Mouse (Mus musculus) ovary, postnatal 36 days (tissue): Measurements from ENCODE around the gene Hoxa13.
A peak's percentile ranks its signal among the peaks of the same experiment; 100 is the strongest.

ENCODE experiments used
- DNase-seq: peaks from one replicate; pipeline ENCODE4 v3.0.0; 2022; ENCODE audit warnings: low spot score, mixed read lengths

Hoxa13 gene

DNA sequence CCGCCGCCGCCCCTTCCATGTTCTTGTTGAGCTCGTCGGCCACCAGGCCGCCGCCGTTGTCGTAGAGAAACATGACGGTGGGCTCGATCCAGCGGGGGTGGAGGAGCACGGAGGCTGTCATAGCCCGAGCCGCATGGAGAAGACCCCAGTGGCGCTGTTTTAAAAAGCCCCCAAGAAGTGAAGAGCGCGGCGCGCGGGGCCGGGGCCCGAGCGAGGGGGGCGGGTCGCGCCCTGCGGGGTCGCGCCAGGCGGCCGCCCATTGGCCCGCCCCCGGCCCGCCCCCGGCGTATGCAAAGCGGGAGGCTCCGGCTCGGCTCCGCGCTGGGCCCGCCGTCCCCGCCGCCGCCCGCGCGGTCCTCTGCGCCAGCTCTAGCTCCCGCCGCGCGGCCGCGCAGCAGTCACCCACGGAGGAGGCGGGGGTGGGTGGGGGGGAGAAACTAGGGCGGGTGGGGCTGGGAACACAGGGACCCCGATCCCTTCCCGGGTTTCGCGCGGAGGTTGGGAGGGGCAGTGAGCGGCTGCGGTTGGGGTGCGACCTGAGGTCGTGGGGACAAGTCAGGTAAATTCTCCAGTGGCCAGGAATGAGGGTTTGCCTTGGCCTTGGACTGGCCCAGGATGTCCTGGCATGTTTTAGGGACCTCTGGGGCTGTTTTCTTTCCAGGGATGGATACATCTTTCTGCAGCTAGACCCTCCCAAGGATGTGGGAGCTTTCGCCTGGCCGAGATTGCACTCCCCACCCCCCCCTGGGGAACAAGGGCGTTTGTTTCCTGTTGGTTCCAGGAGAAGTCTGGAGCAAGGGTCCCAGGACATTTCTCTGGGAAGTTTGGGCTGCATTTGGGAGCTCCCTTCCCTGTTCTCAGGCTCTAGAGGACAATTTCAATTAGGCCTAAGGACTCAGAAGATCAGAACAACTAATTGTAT is at the start of gene Hoxa13:
TSS of gene Hoxa13 (minus strand) at position 227 of the 922 bp plus-strand sequence.
- no peak for DNase-seq

DNA sequence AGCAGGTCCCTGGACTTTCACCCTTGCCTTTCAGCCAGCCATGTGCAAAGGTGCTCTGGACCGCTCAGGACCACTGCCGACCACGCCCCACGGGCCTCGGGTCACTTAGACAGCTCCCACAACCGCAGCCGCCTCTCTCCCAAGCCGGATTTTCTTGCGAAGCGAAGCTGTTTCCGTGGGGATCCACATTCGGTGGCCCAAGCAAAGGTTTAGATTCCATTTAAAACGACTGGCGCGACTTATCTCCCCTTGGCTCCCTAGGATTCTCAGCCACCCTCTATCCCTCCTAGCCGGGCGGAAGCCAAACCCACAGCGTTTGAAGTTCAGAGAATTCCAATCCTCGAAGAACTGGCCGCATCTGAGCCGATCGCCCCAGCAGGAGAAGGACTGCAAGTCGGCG is 49.7 kb upstream of the Hoxa13 start:
- no peak for DNase-seq

DNA sequence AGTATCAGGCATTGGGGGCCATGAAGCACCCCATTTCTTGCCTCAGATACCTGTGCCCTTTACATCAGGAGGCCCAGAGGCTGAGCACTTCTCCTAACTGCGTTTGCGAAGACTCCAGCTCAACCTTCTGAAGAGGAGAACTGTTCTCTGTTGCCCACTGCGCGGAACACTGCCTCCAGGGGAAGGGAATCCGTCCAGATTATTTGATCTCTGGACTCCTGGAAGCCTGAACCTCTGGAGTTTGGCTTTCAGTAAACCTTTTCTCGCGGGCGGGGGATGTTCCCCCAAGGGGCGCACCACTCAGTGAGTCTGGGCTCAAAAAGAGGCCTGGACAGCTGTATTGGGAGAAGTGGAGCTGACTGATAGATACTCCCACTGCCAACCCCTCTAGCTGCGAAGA is 49.1 kb upstream of the Hoxa13 start:
- DNase-seq, result no peak

DNA sequence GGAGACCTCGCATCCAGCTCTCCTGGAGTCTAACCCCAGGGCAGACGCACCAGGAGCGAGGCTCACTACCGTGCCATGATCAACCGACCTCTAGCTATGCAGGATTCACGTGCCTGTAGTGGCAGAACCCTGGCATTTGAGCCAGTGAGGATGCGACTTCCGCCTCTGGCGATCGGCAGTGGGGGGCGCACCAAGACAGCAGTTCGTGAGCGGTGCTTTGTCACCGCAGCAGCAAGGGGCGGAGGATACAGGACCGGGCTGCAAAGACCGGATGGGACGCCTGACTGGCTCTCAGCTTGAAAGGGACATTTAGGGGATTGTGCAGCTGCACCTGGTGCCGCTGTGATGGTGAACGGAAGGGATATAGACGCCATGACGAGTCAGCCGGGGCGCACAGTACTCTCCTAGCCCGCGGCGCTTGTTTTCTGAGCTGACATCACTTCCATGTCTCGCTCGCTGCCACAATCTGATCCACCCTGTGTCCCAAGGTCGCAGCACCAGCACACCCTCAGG is 45.3 kb upstream of the Hoxa13 start:
- peak; percentile 64 for DNase-seq

DNA sequence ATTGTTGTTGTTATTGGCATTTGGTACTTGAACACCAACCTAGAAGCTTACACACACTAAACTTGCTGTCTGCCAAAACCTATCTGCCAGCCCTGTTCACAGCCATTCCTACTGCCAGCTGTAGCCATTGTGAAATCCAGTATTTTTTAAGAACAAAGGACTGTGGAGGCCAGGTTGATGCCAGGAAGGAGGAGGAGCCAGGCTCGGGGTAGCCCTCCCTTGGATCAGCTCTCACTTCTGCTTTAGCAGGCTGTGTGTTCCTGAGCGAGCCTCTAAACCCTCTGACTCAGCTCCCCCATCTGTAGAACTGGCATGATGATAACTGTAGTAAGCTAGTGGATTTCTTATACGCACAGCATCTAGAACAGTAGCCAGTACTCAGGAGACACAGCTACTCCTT is 42.7 kb upstream of the Hoxa13 start:
- DNase-seq, result no peak

DNA sequence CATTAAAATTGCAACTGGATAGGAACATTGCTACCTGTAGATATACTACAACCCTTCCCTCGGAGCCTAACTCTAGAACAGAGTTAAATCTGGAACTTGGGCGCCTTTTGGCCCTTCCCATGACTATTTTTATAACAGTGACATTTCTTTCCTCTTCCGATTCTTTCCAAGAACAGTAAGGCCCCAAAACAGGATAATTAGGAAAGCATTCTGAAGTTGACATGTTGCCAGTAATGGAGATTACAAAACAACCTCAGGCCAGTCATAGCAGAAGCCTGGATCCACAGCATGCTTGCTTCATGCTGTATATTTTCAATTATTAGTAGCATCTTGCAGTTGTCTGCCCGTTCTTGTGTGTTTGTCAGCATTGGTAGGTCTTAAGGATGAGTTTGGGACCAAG is 40.1 kb upstream of the Hoxa13 start:
- no peak for DNase-seq

DNA sequence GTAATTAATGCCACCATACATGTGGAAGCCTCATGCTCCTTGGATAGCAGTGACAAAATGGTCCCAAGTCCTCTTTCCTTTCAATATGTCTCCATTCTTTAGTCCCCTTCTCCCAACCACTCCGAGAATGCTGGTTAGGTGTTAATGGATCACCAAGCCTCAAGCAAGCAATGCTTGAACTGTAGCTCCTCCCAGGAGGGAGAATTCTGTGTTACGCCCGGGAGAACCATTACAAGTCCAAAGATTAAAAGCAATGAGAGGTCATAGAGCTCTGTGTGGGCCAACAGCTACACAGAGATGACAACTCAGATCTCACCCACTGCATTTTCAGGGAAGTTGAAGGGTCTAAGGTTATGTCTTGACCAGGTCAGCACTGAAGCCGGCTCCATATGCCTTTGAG is 37.8 kb upstream of the Hoxa13 start:
- DNase-seq, result no peak

DNA sequence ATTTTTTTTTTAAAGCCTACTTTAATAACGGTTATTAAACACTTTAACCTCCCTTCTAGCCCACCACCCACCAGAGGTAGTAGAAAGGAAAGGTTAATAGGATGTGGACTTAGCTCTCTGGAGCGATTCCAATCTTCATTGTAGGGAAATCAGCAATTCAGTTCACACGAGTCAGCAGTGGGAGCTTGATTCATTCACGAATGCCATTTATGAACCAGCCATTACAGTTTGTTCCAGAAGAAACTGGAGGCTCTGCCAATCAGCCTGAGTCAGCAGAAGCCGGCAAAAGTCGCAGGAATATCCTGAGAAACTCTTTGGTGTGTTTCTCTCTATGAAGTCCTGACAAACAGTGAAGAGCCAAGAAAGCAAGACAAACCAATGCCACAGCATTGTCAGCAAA is 33.9 kb upstream of the Hoxa13 start:
- DNase-seq, result no peak

DNA sequence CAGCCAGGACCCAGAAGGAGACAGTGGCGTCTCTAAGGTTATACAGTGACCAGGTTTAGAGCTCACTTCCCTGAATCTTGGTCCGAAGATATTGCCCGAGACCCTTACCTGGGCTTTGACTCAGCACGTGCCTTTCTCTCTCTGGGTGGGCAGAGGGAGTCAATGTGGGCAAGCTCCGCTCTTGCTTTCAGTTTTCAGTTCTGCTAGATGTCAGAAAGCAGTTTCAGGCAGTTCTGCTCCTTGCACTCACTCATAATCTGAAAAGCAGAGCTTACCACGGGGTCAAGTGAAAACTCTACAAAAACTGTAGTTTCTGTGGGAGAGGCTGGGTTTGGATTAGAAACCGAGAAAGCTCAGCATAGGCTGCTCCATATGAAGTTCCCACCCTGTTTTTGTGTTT is 31.6 kb upstream of the Hoxa13 start:
- DNase-seq, result no peak

DNA sequence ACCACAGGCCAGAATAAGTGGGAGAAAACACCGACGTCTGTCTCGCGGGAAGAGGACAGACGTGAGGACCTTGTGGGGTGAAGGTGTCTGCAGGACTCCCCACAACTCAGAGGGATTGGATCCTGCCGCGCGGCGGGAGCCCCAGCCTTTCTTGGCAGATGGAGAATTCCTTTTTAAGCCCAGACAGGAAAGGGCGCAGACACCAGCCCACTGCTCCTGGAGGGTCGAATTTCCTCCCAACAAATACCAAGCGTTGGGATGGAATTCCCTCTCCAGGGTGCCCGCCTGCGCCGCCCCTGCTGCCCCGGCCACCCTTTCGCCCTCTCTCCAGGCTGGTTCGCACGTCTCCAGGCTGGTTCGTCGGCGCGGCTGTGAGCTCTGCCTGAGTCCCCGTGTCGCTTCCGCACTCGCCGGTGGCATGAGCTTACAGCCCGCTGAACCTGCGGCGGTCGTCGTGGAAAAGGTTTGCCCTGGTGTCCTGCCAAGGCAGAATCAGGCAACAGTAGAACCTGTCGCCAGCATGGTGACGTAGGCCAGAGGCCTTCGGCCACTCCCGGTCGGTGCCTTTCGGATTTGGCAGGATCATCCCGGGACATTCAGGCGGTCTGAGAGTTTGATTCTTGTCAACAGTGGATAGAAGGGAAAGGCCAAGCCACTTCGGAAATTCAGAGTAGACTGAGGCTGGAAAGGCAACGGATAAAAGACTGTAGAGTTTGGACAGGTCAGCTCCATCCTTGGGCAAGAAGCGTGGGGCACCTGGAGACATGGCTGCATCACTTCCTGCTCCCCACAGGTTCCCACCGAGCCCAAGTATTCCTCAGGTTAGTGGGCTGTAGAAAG is 30.6 kb upstream of the Hoxa13 start:
- no peak for DNase-seq

DNA sequence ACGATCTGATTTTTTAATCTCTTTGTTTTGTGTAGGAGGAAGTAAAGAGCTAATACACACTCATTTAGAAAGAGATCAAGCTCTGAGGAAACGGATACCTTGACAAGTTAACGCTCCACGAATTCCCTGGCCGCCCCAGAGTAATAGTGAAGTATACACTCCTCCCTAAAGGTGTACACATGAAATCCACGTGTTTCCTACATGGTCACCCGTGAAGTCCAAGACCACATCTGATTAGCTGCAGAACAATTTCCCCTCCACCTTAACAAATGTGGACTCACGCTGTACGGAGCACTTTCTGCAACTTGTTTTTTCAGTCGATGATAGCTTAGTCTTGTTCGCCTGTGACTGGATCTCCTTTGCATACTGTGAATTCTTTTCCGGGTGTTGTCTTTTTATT is 29.5 kb upstream of the Hoxa13 start:
- no peak for DNase-seq

DNA sequence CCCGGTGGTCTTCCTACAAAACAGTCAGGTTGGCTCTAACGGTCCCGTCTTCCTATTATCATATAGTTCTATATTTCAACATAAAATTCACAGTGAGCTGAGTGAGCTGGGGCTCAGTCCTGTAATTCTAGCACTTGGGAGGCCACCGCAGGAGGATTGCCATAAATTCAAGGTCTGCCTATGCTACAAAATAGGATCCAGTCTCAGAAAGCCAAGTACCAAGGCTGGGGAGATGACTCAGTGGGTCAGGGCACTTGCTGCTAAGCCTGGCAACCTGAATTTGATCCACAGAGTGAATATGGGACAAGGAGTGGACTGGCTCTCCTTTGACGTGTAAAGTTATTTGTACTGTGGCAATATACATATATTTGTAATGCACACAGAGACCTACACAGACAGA is 23.2 kb upstream of the Hoxa13 start:
- DNase-seq, result no peak

DNA sequence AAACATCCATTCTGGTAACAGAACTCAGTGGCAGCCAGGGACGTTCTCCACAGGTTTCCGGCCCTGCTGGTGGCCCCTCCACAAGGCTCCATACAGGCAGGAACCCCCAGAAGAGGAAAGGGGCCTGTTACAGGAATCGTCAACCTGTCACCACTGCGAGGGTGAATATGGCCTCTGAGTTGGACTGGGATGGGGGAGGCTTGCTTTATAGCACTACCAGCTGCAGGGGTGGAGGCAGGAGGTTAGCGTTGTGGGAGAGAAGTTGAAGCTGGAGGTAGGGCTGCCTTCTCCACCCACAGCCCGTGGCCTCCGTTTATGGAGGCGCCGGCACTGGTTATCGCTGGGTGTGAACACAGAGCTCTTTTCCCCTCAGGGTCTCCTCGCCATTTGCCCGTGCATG is 20.4 kb upstream of the Hoxa13 start:
- DNase-seq, result no peak

DNA sequence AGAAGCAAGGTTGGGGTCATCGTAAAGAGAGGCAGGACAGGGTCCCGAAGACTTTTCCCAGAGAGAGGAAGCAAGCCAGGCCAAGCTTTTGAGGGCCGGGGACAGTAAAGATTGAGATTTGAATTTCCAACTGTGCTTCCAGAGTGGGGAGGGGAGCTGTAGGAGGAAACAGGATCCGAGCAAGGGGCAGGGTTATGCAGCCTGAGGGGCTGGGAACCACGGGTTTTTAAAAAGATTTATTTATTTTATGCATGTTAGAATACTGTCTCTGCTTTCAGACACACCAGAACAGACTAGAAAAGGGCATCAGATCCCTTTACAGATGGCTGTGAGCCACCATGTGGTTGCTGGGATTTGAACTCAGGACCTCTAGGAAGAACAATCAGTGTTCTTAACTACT is 16.2 kb upstream of the Hoxa13 start:
- DNase-seq, result no peak

DNA sequence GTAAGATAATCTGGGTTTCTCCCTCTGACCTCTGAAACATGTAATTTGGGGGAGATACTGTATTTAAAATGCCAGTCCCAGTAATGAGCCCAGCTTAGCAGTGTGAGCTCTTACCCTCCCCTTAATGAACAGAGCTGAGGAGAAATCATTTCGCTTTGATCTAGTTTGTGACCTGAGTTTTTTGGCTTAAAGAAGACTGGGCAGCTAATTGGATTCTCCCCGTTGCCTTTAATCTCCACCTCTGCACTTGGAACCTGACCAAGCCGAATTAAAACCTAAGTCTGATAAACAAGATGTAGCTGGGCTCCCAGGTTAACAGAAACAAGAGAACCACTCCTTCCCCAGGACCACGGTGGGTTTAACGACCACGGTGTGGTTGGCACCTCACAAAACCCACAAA is 15.7 kb upstream of the Hoxa13 start:
- DNase-seq, result no peak

DNA sequence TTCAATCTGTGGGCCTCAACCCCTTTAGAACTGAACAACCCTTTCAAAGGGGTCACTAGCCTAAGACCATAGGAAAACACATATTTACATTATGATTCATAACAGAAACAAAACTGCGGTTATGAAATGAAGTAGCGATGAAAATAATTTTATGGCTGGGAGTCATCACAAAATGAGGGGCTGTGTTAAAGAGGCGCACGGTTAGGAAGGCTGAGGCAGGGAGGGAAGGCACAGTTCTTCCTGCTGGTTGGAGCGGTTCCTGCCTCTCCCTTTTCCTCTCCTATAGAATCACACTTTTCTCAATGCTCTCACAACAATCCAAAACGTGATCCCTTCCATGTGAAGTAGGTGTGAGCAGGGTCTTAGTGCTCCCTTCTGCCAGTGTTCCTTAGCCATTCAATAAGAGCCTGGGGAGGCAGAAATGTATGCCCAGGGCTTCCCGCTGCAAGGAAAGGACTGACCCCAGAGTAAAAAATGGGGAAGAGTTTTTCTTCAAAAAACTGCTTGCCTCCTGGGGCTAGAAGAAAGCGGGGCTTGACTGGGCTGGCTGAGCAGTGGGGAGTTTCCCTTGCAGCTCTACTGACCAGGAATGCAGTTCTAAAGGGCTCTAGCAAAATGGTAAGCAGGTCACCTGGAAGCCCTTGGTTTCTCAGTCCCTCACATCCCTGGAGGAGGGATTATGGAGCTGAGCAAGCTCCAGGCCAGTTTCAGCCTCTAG is 15.0 kb upstream of the Hoxa13 start:
- DNase-seq, result no peak

DNA sequence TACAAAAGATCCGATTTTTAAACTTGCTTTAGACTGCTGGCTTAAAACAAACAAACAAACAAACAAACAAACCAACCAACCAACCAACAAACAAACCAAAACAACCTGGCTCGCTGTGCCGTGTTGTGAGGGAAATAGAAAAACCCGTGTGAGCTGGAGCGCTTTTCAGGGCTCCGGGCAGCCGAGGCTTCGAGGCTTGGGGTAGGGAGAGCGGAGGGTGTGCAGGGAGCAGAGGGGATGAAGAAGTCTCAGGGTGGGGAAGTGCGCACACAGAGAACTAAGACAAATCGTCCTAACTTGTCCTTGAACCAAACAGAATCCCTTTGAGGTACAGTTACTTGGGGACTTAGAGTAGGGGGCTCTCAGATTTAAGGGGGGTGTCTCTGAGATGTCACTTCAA is 13.9 kb upstream of the Hoxa13 start:
- no peak for DNase-seq

DNA sequence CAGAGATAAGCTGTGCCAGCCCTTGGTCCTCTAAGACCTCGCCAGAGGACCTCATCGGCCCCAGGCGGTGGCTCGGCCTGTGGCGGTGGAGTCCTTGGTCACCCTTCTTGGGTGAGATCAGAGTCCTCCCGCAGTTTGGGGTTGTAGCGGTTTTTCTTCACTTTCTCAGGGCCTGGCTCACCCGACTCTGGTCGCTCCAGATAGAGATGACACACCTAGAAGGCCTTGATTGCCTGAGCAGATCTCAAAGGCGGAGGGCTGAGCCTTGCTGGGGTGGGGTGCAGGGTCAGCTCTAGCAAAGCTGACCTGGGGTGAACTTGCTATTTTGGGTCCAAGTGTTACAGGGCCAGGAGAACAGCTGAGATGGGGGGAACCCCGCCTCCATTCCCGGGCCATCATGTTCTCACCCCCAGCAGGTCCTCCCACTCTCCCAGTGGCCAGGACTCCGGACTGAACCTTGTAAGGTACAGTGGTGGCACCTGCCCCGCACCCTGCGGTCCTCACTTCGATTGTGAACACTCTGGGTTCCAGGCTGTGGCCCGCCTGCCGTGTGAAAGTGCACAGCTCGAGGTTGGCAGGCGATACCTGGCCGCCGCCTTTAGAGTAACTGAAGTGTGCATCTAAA is 13.1 kb upstream of the Hoxa13 start:
- no peak for DNase-seq

DNA sequence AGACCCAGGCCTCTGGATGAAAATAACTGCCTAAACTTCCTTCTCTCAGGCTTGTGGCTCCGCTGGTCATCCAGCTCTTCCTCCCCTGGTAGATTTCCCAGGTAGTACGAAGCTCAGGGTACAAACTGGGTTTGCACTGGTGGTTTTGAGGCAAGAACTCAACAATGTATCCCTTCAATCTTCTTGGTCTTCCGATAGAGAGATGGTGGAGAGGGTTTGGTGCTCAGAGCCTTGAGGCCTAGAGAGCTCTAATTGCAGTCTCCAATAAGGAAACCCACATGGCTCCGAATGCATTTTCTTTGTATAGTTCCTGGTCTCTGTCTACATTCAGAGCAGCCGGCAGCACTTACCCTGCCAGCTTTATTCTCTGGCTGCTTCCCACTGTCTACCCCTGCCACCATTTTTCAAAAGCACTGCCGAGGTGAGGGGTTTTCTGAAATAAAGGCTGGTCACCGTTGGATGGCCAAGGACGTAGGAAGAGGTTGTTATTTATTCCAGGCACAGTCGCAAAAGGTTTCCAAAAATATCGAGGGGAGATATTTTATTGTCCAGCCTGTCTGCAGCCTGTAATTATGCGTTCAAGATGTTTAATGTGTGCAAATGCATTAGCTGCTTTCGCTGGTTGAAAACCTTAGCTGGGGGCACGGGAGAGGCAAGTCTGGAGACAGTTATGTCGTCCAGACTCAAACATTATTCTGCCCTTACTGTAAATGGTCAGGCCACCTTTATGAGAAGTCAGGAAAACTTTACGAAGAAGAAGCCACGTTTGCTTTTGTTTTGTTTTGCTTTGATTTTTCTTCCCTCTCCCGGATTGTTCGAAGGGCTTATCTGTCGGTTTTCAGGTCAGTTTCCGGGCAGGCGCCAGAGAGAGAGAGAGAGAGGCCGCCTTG is 12.3 kb upstream of the Hoxa13 start:
- no peak for DNase-seq

DNA sequence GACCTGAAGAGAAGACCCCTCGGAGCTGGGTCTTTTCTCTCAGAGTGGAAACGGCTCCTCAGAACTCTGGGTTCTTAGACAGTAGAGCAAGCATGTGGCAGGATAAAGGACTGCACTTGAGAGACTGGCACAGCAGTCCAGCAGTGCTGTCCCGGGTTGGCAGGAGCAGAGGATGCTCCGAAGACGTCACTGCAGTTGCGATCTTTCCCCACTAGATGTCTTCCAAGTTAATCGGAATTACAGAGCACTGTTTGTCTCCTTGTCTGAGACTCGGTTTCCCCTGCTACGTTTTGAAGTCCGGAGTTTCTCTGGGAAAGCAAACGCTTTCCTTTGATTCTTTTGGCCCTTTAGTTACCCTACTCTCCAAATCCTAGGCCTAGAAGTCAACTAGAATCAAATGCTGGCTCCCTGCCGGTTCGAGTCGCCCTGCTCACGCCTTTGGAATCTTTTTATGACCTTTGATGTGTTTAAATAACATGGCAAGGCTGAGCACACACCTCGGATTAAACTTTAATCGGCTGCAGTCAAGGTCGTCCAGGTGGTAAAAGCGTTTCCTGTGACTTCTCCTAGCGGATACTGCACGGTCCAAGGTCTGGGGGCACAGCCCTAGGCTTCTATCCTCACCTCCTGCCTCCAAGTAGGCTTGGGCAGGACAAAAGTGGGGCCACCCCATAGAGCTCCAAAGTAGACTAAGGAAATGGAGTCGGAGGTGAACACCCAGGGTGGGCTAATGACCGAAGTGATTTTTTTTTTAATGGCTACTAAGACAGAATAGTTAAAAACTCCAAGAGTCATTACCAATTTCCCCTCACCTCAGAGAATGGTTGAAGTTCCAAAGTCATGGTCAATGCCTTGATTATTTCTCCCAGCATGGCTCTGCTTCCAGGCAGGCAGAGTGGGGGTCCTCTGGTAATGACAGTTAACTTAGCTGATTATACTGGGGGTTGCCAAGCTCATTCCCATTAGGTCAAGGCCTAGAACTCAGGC is 10.1 kb upstream of the Hoxa13 start:
- peak; percentile 33 for DNase-seq
